Mouse (Mus musculus) layer of hippocampus, postnatal 36 days (tissue): ENCODE measurements around the gene Mt4. TPM values are rescaled to one million over a fixed set of nuclear protein-coding genes. Genes with fewer than 3 reads are reported as not detected.

Experiments used
- DNase-seq, 2 experiments: peaks; one replicate each; pipeline ENCODE4 v3.0.0; 2022
- total RNA-seq, 2 experiments: library from RNA; stranded (reverse); gene quantifications; 2 replicates each; pipeline ENCODE4 v1.2.3; 2021

Gene Mt4
- total RNA-seq, 2 experiments from 2014 or later, result not detected

GRCm38 (mm10) chr8:94179713-94180560 is 42.9 kb downstream of the Mt4 start:
- DNase-seq, result no peak

GRCm38 (mm10) chr8:94180561-94180908 is 43.5 kb downstream of the Mt4 start:
- no peak for DNase-seq

GRCm38 (mm10) chr8:94182055-94182929 is 45.3 kb downstream of the Mt4 start:
- DNase-seq, result no peak

- DNase-seq, result peak; percentile 64 to 69
Measured at GRCm38 (mm10) chr8:94183117-94183516, 46.1 kb downstream of the Mt4 start.

GRCm38 (mm10) chr8:94184357-94184843 is 47.4 kb downstream of the Mt4 start:
- DNase-seq, result no peak

- DNase-seq, result no peak
Measured at GRCm38 (mm10) chr8:94185791-94186190, 48.8 kb downstream of the Mt4 start.

- DNase-seq, result peak in 1 of 2 experiments; percentile 50
Measured at GRCm38 (mm10) chr8:94186542-94186941, 49.5 kb downstream of the Mt4 start.

- DNase-seq, result no peak
Measured at GRCm38 (mm10) chr8:94187290-94188002, 50.4 kb downstream of the Mt4 start.

Other genes starting within 250 kb of the Mt4 start
- 100 to 1,000 TPM; 121 to 128 TPM for gene Amfr, start 124.4 kb upstream of the Mt4 start, total RNA-seq
- 10 to 100 TPM; 52.7 to 60.7 TPM for gene Nudt21, start 100.2 kb upstream of the Mt4 start, total RNA-seq
- gene Ogfod1, start 100.0 kb upstream of the Mt4 start, total RNA-seq, result 100 to 1,000 TPM; 108 to 119 TPM
- gene Bbs2, start 38.3 kb upstream of the Mt4 start, total RNA-seq, result 10 to 100 TPM; 21.7 to 27.3 TPM
- 1,000 to 10,000 TPM; 1,130 to 1,248 TPM for gene Mt3, start 15.4 kb downstream of the Mt4 start, total RNA-seq
- gene Mt2, start 35.5 kb downstream of the Mt4 start, total RNA-seq, result 100 to 1,000 TPM; 418 to 575 TPM
- 100 to 1,000 TPM; 532 to 675 TPM for gene Mt1, start 41.9 kb downstream of the Mt4 start, total RNA-seq
- gene Nup93, start 77.4 kb downstream of the Mt4 start, total RNA-seq, result 10 to 100 TPM; 56.7 to 74.8 TPM
- under 1 TPM; 0.18 to 0.20 TPM for gene Slc12a3, start 192.0 kb downstream of the Mt4 start, total RNA-seq
- gene Herpud1, start 249.2 kb downstream of the Mt4 start, total RNA-seq, result 10 to 100 TPM; 54.8 to 80.2 TPM